Mouse (Mus musculus) stomach, postnatal 0 days (tissue): ENCODE measurements around the gene Fam114a2. TPM values are rescaled to one million over a fixed set of nuclear protein-coding genes. Genes with fewer than 3 reads are reported as not detected.
A peak's percentile ranks its signal among the peaks of the same experiment; 100 is the strongest.

Experiments used
- ATAC-seq: fragments of 200-750 bp; cut with Nextera tagmentation; 2 replicates; pipeline ENCODE4 v1.8.0; 2017; ENCODE audit not compliant: low FRiP score, low TSS enrichment
- DNase-seq: peaks from one replicate; pipeline ENCODE4 v3.0.0-alpha.2; 2016; ENCODE audit warnings: low spot score
- H3K27ac ChIP-seq: fragments of 300-500 bp; sonication (generic); replicated peaks from 2 replicates; pipeline ENCODE4 v1.5.1; 2014; ENCODE audit warnings: mild to moderate bottlenecking, control low read depth
- H3K27me3 ChIP-seq: fragments of 300-500 bp; sonication (generic); 2 replicates; pipeline ENCODE4 v1.6.1; 2014; ENCODE audit warnings: low read length; ENCODE audit not compliant: control insufficient read depth, insufficient read depth
- H3K36me3 ChIP-seq: fragments of 300-500 bp; sonication (generic); 2 replicates; pipeline ENCODE4 v1.6.1; 2014; ENCODE audit warnings: low read length, mixed read lengths; ENCODE audit not compliant: control insufficient read depth, insufficient read depth
- H3K4me1 ChIP-seq: fragments of 300-500 bp; sonication (generic); replicated peaks from 2 replicates; pipeline ENCODE4 v1.6.1; 2014; ENCODE audit warnings: antibody characterized with exemption; ENCODE audit not compliant: control insufficient read depth, insufficient read depth
- H3K4me2 ChIP-seq: fragments of 300-500 bp; sonication (generic); replicated peaks from 2 replicates; pipeline ENCODE4 v1.6.1; 2014; ENCODE audit warnings: low read depth, mild to moderate bottlenecking, control low read depth, moderate library complexity
- H3K4me3 ChIP-seq: fragments of 300-500 bp; sonication (generic); 2 replicates; pipeline ENCODE4 v1.5.1; 2014; ENCODE audit warnings: low read depth, low read length, control low read depth
- H3K9ac ChIP-seq: fragments of 300-500 bp; sonication (generic); 2 replicates; pipeline ENCODE4 v1.6.1; 2014; ENCODE audit warnings: mild to moderate bottlenecking, low read length, control low read depth, mixed read lengths
- H3K9me3 ChIP-seq: fragments of 300-500 bp; sonication (generic); 2 replicates; pipeline ENCODE4 v1.6.1; 2016; ENCODE audit warnings: low read length; ENCODE audit not compliant: control insufficient read depth
- CTCF ChIP-seq: IDR thresholded peaks from 2 replicates; pipeline ENCODE4 v1.5.1; 2016; ENCODE audit warnings: antibody characterized with exemption, low read depth, mild to moderate bottlenecking, moderate library complexity
- EP300 ChIP-seq: optimal IDR thresholded peaks from 2 replicates; pipeline ENCODE3; 2016; ENCODE audit warnings: antibody characterized with exemption
- WGBS: fragments of 180-500 bp; shearing (Covaris S2); extraction: QIAGEN DNeasy Blood & Tissue Kit; methylation state at CpG from one replicate; pipeline ENCODE4 v1.1.7; 2014; 5-methylcytosine and 5-hydroxymethylcytosine counted together
- polyA plus RNA-seq: library from polyadenylated mRNA; unstranded; fragments of >200 nt; fragmentation: Nextera tagmentation; extraction: Ambion mirVana; gene quantifications from 2 replicates; pipeline ENCODE4 v1.2.1, GENCODE M21; 2015

Fam114a2 gene
- polyA plus RNA-seq, 1 experiment from 2014 or later = 45.3 TPM

DNA sequence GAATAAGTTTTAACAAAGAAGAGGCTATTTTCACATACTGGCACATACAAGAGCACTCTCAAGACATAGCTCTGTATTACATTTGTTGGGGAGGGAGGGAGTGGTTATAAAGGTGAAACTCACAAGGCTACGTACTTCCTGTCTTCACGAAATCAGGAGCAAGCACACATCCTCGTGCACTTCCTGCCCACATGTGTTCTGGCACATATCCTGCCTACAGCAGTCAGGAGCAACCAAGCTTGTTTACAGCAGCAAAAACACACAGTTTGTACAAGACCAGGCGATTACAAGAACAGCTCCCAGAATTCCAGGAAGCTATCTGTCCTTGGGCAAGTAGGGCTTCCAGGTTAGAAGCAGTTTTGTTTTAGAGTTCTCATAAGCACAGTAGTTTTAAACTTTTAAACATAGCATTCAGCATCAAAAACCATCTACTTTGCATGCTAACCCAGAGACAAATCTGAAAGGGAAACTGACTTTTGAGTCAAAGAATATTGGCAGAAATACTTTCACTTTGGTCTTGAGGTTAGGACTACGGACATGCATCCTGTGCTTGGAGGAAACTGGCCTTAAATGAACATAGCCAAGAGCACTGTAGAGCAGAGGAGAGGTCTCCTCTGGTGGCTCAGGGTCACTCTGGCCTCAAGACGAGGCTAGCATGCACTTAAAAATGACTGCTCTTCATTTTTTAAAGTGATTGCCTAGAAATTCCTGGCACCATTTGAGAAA lies 73.0 kb downstream of the Fam114a2 start:
- no peak overlapping the region for H3K4me3 ChIP-seq
- DNase-seq (no peak), ATAC-seq (no peak)
- H3K36me3 ChIP-seq = no peaks in the 10 kb centered on the region
- no peak for TF ChIP-seq EP300
- TF ChIP-seq CTCF = no peak
- no peaks in the 10 kb centered on the region for H3K4me1 ChIP-seq
- H3K27ac ChIP-seq = no peak overlapping the region
- H3K4me2 ChIP-seq = no peak overlapping the region
- no peaks in the 10 kb centered on the region for H3K27me3 ChIP-seq
- no peak overlapping the region for H3K9ac ChIP-seq
- WGBS = 44% methylated on average over 6 of the region's 6 CpGs
- H3K9me3 ChIP-seq = no peaks in the 10 kb centered on the region

DNA sequence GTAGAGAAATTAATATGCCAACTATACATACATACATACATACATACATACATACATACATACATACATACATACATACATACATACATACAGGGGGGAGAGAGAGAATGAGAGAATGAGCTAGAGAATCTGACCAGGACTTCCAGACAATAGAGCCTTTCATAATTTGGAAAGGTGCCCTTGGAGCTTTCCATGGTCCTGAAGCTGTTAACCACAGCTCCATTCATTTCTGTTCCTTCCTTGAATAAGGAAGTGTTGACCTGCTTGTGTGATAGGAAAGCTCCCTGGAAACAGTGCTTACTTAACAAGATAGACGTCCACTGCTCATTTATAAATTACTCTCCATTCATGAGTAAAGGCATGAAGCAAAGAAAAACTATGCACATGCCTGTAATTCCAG lies 84.3 kb downstream of the Fam114a2 start:
- Histone ChIP-seq H3K4me3 (no peak overlapping the region), H3K27ac (no peak overlapping the region), H3K9ac (no peak overlapping the region), H3K36me3 (no peaks in the 10 kb centered on the region), H3K27me3 (no peaks in the 10 kb centered on the region), H3K9me3 (no peaks in the 10 kb centered on the region), H3K4me2 (no peak overlapping the region), H3K4me1 (no peaks in the 10 kb centered on the region)
- ATAC-seq (no peak), DNase-seq (peak; percentile 51)
- TF ChIP-seq EP300 (no peak), CTCF (no peak)
- 0% methylated on average over 1 of the region's 1 CpGs for WGBS

Other genes starting within 250 kb of the Fam114a2 start
- gene Mfap3, start within 50 bp of the Fam114a2 start, polyA plus RNA-seq = 22.7 and 22.8 TPM in 2 replicates
- 8.8 and 9.6 TPM in 2 replicates for gene Galnt10, start 126.8 kb upstream of the Fam114a2 start, polyA plus RNA-seq